31 mouse cellular contexts compared by ENCODE assay signal in genomic region chr2:110226421-110226820, GRCm38 (mm10).
DNase-seq lines count a peak whose midpoint lies in the region; ATAC-seq and TF ChIP-seq lines count a peak whose summit lies in the region.
"Had no signal": no experiment of that assay in that cellular context is flagged by ENCODE, and none has a peak within 500 bp of the region (broad histone marks: within the 10 kb centered on the region; RNA-seq: fewer than 3 reads in every experiment).

No protein-coding gene starts in this region.

- no peak overlapping the region for H3K4me3 ChIP-seq in kidney, adult 2 months (ENCODE audit: insufficient read depth, low read depth, low read length)
- H3K4me3 ChIP-seq in kidney, embryonic 15.5 days (replicated peaks) = no peak overlapping the region
- H3K4me3 ChIP-seq: embryonic facial prominence, embryonic 12.5 days; hindbrain, embryonic 12.5 days; limb, embryonic 13.5 days; megakaryocyte, embryonic 14.5 days; midbrain, embryonic 12.5 days; myocyte; neural tube, embryonic 12.5 days; stomach, embryonic 15.5 days had no signal

- intact Hi-C loops in left cerebral cortex, postnatal 25 days (cut with DNase I) = no loop called here

- H3K4me1 ChIP-seq in kidney, adult 2 months (ENCODE audit: control insufficient read depth, insufficient read depth, low read length) = peaks cover 33% of the 10 kb centered on the region
- peaks cover 30% of the 10 kb centered on the region for H3K4me1 ChIP-seq in kidney, embryonic 15.5 days
- H3K4me1 ChIP-seq: midbrain, embryonic 12.5 days; neural tube, embryonic 12.5 days had no signal

- peak overlapping the region; percentile 99 for H3K27ac ChIP-seq in kidney, adult 2 months (ENCODE audit: insufficient read depth, low read depth, low read length)
- peak overlapping the region; percentile 73 for H3K27ac ChIP-seq in kidney, embryonic 15.5 days
- H3K27ac ChIP-seq: embryonic facial prominence, embryonic 12.5 days; hindbrain, embryonic 12.5 days; limb, embryonic 13.5 days; midbrain, embryonic 12.5 days; neural tube, embryonic 12.5 days; stomach, embryonic 15.5 days had no signal

- no peak overlapping the region for H3K4me2 ChIP-seq in kidney, embryonic 15.5 days
- H3K4me2 ChIP-seq: embryonic facial prominence, embryonic 12.5 days; heart, embryonic 11.5 days; hindbrain, embryonic 12.5 days; limb, embryonic 13.5 days; liver, embryonic 11.5 days; midbrain, embryonic 12.5 days; neural tube, embryonic 12.5 days; stomach, embryonic 15.5 days had no signal

- no peak overlapping the region for H3K9ac ChIP-seq in kidney, embryonic 15.5 days
- H3K9ac ChIP-seq: embryonic facial prominence, embryonic 12.5 days; hindbrain, embryonic 12.5 days; limb, embryonic 13.5 days; midbrain, embryonic 12.5 days; neural tube, embryonic 12.5 days; stomach, embryonic 15.5 days had no signal

- 28% methylated on average over 4 of the region's 4 CpGs for WGBS in kidney, adult 2 months
- WGBS in kidney, embryonic 15.5 days = 21% methylated on average over 4 of the region's 4 CpGs

- no peaks in the 10 kb centered on the region for H3K27me3 ChIP-seq in kidney, adult 2 months (replicated peaks; ENCODE audit: control insufficient read depth, insufficient read depth, low read length)
- no peaks in the 10 kb centered on the region for H3K27me3 ChIP-seq in kidney, embryonic 15.5 days
- H3K27me3 ChIP-seq: hindbrain, embryonic 12.5 days; limb, embryonic 13.5 days; megakaryocyte, embryonic 14.5 days; midbrain, embryonic 12.5 days; neural tube, embryonic 12.5 days; stomach, embryonic 15.5 days had no signal

- DNase-seq in kidney, adult 2 months = peak; percentile 95
- peak; percentile 68 to 79 for DNase-seq in kidney, postnatal 25 days
- DNase-seq in left cerebral cortex, postnatal 25 days (ENCODE audit: low spot score in 2 of 2) = no peak
- DNase-seq in thymus, postnatal 4 days = no peak
- DNase-seq in right cerebral cortex, postnatal 14 days = no peak
- DNase-seq: adrenal gland, adult 8-10 months; B cell, adult 2 months; cerebellum, adult 11 months; cerebellum, adult 9-11 months; embryo, embryonic 11 days; gastrocnemius, postnatal 25 days; heart, adult 18-20 months; heart, postnatal 36 days; lung, adult 18-20 months; lung, postnatal 4 days; thymus, postnatal 14 days had no signal

- H3K9me3 ChIP-seq in kidney, embryonic 15.5 days (replicated peaks) = no peaks in the 10 kb centered on the region
- H3K9me3 ChIP-seq: embryonic facial prominence, embryonic 12.5 days; hindbrain, embryonic 12.5 days; limb, embryonic 13.5 days; megakaryocyte, embryonic 14.5 days; midbrain, embryonic 12.5 days; neural tube, embryonic 12.5 days; stomach, embryonic 15.5 days had no signal

- TF ChIP-seq POLR2A in kidney, adult 2 months (IDR thresholded peaks at IDR 0.05; ENCODE audit: low read depth, low read length) = no peak

- peak; percentile 73 for ATAC-seq in kidney, embryonic 15.5 days (replicated peaks; ENCODE audit: low FRiP score)
- ATAC-seq: activated CD4-positive, CD25-positive, alpha-beta regulatory T cell, adult 4 months; forebrain, embryonic 14.5 days; intestine, embryonic 16.5 days; lung, postnatal 0 days had no signal

- no peaks in the 10 kb centered on the region for H3K36me3 ChIP-seq in kidney, adult 2 months (ENCODE audit: control insufficient read depth, insufficient read depth, low read length)
- no peaks in the 10 kb centered on the region for H3K36me3 ChIP-seq in kidney, embryonic 15.5 days
- H3K36me3 ChIP-seq: embryonic facial prominence, embryonic 12.5 days; hindbrain, embryonic 12.5 days; limb, embryonic 13.5 days; midbrain, embryonic 12.5 days; neural tube, embryonic 12.5 days; stomach, embryonic 15.5 days had no signal

- no peak for TF ChIP-seq CTCF in kidney, adult 2 months (conservative IDR thresholded peaks at IDR 0.05; ENCODE audit: insufficient read depth, insufficient read length, low read depth, low read length)

Comparison
In these comparisons a context has a peak if more than half of its experiments do, and no peak if none do; other contexts are left out.
1. DNase-seq: peak in kidney, adult 2 months (single experiment) and kidney, postnatal 25 days (2 of 2); none in left cerebral cortex, postnatal 25 days (0 of 2), thymus, postnatal 4 days (single experiment) and right cerebral cortex, postnatal 14 days (single experiment).